Mouse (Mus musculus): ENCODE results near the gene Relt. TPM values are rescaled to one million over a fixed set of nuclear protein-coding genes. Genes with fewer than 3 reads are reported as not detected.
"Not testable (repeated sequence)": the region's sequence is repeated elsewhere in the genome, so short reads cannot be mapped to it uniquely, and the experiment has no call there.

Gene Relt
- polyA plus RNA-seq, 1 experiment from 2014 or later = 2.4 TPM

GRCm38 (mm10) chr7:100866675-100867074 lies 3.4 kb upstream of the Relt start:
- WGBS (ENCODE audit: missing documents) = 5% methylated on average over 3 of the region's 3 CpGs
- Histone ChIP-seq H3K79me2 (ENCODE audit: inconsistent target) (peaks cover 7% of the 10 kb centered on the region; the same call in 1 of the 2 replicates), H3K4me3 (ENCODE audit: inconsistent target) (no peak overlapping the region), H3K27ac (no peak overlapping the region), H3K36me3 (ENCODE audit: inconsistent target) (no peaks in the 10 kb centered on the region)

- WGBS (ENCODE audit: missing documents) = 20% methylated on average over 2 of the region's 4 CpGs
- peaks cover 25% of the 10 kb centered on the region; the same call in 1 of the 2 replicates for H3K79me2 ChIP-seq (ENCODE audit: inconsistent target)
- no peak overlapping the region for H3K27ac ChIP-seq
- no peaks in the 10 kb centered on the region for H3K36me3 ChIP-seq (ENCODE audit: inconsistent target)
- peak overlapping the region; percentile 31 for H3K4me3 ChIP-seq (ENCODE audit: inconsistent target)
These were observed 893 bp downstream of the Relt start for GRCm38 (mm10) chr7:100862353-100862752.

- Histone ChIP-seq H3K4me3 (ENCODE audit: inconsistent target) (no peak overlapping the region), H3K79me2 (ENCODE audit: inconsistent target) (peaks cover 25% of the 10 kb centered on the region; the same call in 1 of the 2 replicates), H3K27ac (no peak overlapping the region), H3K36me3 (ENCODE audit: inconsistent target) (no peaks in the 10 kb centered on the region)
- whole genome bisulfite sequencing (ENCODE audit: missing documents) = 98% methylated on average over 5 of the region's 5 CpGs
These were observed 2.0 kb downstream of the Relt start for GRCm38 (mm10) chr7:100861209-100861608.

DNA sequence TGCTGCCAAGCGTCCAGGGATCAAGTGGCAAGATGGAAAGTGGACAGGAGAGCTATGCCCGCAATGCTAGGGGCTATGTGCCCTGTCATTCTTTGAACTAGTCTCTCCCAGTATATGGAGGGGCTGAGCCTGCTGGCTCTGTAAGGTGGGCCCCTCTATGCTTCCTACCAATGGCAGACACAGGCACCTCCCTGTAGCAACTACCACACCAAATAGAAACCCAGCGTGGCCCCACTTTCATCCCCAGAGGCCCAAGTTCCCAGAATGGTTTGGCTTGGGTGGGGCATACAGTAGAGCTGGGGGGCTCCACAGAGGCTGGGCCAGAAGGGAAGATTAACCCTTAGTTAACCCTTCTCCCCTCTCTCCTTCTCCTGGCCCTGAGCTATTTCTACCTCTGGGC lies 2.8 kb downstream of the Relt start:
- H3K79me2 ChIP-seq (ENCODE audit: inconsistent target) = peaks cover 25% of the 10 kb centered on the region; the same call in 1 of the 2 replicates
- H3K27ac ChIP-seq = no peak overlapping the region
- WGBS (ENCODE audit: missing documents) = 87% methylated on average over 3 of the region's 3 CpGs
- no peak overlapping the region for H3K4me3 ChIP-seq (ENCODE audit: inconsistent target)
- no peaks in the 10 kb centered on the region for H3K36me3 ChIP-seq (ENCODE audit: inconsistent target)

DNA sequence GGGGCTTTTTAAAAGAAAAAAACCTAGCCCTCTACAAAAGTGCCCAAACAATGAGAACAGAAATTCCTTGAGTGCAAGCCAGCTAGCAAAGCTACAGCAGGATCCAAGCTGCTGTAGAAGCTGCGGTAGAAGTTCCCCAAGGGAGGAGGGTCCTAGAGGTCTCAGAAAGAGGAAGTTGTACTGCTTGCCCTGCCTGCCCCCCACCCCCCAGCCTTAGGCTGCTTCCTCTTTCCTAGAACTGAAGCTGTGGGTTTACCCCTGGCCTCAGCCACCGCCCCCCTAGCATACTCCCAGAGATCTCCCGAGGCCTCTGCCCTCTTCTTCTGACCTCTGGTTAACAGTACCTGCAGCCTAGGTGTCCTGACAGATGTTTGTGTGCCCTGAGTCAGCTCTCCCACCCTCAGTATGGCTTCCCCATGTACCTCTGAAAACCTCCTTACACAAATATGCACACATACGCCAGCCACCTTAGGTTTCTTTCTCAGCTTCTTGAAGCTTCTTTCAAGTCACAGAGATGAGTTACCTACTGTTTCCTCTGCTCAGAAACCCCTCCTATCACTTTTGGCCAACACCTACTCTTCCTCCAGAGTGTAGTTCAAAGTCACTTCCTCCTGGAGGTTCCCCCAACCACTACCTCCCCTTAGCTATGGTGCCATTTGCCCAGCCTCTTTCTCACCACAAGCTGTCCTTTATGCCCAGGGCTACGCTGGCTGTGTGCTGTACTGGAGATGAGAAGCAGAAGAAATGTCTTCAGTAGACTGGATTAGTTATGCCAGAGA lies 7.3 kb downstream of the Relt start:
- no peak overlapping the region for H3K4me3 ChIP-seq (ENCODE audit: inconsistent target)
- H3K36me3 ChIP-seq (ENCODE audit: inconsistent target) = 0 out of 2 replicates have a peak, but pooled peaks cover 2% of the 10 kb centered on the region
- H3K27ac ChIP-seq = peak overlapping the region; percentile 79
- WGBS (ENCODE audit: missing documents) = 5% methylated on average over 5 of the region's 5 CpGs
- peaks cover 20% of the 10 kb centered on the region; the same call in 1 of the 2 replicates for H3K79me2 ChIP-seq (ENCODE audit: inconsistent target)

DNA sequence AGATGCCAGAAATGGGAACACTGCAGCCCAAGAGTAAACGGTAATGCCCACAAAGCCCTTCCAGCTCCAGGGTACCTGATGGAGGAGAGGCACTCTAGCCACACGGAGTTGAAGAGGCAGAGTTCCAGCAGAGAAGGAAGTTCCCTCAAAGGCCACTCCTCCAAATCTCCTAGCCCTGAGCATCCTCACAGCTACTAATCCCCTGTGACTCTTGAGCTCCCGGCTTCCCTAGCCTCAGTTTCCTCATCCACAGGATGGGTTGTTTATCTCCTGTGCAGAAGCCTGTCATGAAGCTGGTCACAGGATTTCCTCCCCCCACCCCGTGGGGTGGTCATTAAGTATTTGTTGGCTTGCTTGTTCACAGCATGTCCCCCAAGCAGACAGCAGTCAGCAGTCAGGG lies 7.9 kb downstream of the Relt start:
- Histone ChIP-seq H3K79me2 (ENCODE audit: inconsistent target) (peaks cover 16% of the 10 kb centered on the region; the same call in 1 of the 2 replicates), H3K4me3 (ENCODE audit: inconsistent target) (no peak overlapping the region), H3K36me3 (ENCODE audit: inconsistent target) (0 out of 2 replicates have a peak, but pooled peaks cover 4% of the 10 kb centered on the region), H3K27ac (peak overlapping the region; percentile 79)
- 4% methylated on average over 4 of the region's 4 CpGs for WGBS (ENCODE audit: missing documents)

- Histone ChIP-seq H3K4me3 (ENCODE audit: inconsistent target) (no peak overlapping the region), H3K79me2 (ENCODE audit: inconsistent target) (peaks cover 11% of the 10 kb centered on the region; the same call in 1 of the 2 replicates), H3K27ac (peak overlapping the region; percentile 79), H3K36me3 (ENCODE audit: inconsistent target) (0 out of 2 replicates have a peak, but pooled peaks cover 4% of the 10 kb centered on the region)
- WGBS (ENCODE audit: missing documents) = 43% methylated on average over 5 of the region's 5 CpGs
These were observed 8.4 kb downstream of the Relt start for GRCm38 (mm10) chr7:100854861-100855260.

DNA sequence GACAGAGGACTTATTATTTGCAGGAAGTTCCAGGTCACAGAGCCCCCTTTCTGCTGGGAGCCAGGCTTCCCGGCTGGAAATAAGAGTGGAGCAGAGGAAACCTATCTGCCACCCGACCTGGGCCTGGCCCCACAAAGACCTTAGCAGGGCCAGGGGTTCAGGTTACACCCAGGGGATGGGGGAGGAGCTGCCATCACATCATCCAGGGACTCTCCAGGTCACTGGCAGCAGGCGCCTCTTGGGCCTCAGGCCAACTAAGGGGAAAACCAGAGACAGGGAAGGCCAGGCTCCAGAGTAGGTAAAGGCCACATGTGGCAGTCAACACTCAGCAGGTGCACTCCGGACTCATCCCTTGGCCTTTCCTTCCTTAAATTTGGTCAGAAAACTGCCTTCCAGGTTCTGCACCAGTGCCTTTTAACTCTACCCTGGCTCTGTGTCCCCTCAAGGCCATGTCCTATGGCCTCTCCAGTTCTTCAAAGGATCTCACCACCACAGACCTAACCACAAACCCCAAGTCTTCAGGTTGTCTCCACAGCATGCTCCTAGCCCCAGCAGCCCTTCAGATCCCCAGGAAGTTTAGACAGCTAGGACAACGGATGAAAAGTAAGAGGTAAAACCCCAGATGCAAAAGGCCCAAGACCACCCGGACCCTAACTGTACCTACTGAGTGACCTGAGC lies 9.0 kb downstream of the Relt start:
- no peak overlapping the region for H3K4me3 ChIP-seq (ENCODE audit: inconsistent target)
- peaks cover 8% of the 10 kb centered on the region; the same call in 1 of the 2 replicates for H3K79me2 ChIP-seq (ENCODE audit: inconsistent target)
- 46% methylated on average over 6 of the region's 6 CpGs for WGBS (ENCODE audit: missing documents)
- peak overlapping the region; percentile 79 for H3K27ac ChIP-seq
- 0 out of 2 replicates have a peak, but pooled peaks cover 4% of the 10 kb centered on the region for H3K36me3 ChIP-seq (ENCODE audit: inconsistent target)

DNA sequence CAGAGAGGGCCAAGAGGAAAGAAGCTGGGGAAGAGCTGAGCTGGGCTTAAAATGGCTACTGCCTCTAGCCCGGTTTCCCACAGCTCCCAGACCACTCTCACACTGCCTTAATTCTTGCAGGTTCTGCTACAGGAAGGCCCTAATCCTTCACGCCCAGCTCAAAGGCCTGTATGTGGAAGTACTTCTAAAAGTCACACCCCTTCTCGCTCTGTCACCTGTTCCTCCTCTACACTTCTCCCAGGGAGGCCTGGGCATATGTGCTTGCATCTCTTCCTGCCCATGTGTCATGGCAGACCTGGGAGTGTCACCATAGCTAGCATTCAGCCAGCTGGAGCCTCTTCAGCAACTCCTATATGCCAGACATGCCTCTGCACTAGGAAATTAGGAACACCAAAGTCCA lies 9.8 kb downstream of the Relt start:
- 0 out of 2 replicates have a peak, but pooled peaks cover 4% of the 10 kb centered on the region for H3K36me3 ChIP-seq (ENCODE audit: inconsistent target)
- WGBS (ENCODE audit: missing documents) = 49% methylated on average over 3 of the region's 3 CpGs
- H3K79me2 ChIP-seq (ENCODE audit: inconsistent target) = peaks cover 8% of the 10 kb centered on the region; the same call in 1 of the 2 replicates
- H3K27ac ChIP-seq = no peak overlapping the region
- H3K4me3 ChIP-seq (ENCODE audit: inconsistent target) = no peak overlapping the region

GRCm38 (mm10) chr7:100851481-100852356 lies 11.5 kb downstream of the Relt start:
- peaks cover 4% of the 10 kb centered on the region; the same call in 1 of the 2 replicates for H3K36me3 ChIP-seq (ENCODE audit: inconsistent target)

GRCm38 (mm10) chr7:100849508-100849907 lies 13.7 kb downstream of the Relt start:
- peaks cover 5% of the 10 kb centered on the region; the same call in 1 of the 2 replicates for H3K79me2 ChIP-seq (ENCODE audit: inconsistent target)
- H3K36me3 ChIP-seq (ENCODE audit: inconsistent target) = peaks cover 4% of the 10 kb centered on the region; the same call in 1 of the 2 replicates
- no peak overlapping the region for H3K27ac ChIP-seq
- WGBS (ENCODE audit: missing documents) = 100% methylated on average over 2 of the region's 2 CpGs
- H3K4me3 ChIP-seq (ENCODE audit: inconsistent target) = no peak overlapping the region

More at GRCm38 (mm10) chr7:100851481-100852356, 11.5 kb downstream of the Relt start:
- Histone ChIP-seq H3K4me3 (ENCODE audit: inconsistent target) (no peak overlapping the region), H3K79me2 (ENCODE audit: inconsistent target) (peaks cover 8% of the 10 kb centered on the region; the same call in 1 of the 2 replicates), H3K27ac (no peak overlapping the region)
- WGBS (ENCODE audit: missing documents) = 95% methylated on average over 9 of the region's 9 CpGs

- Histone ChIP-seq H3K27ac (no peak overlapping the region), H3K79me2 (ENCODE audit: inconsistent target) (no peaks in the 10 kb centered on the region; the same call in 1 of the 2 replicates), H3K36me3 (ENCODE audit: inconsistent target) (peaks cover 4% of the 10 kb centered on the region; the same call in 1 of the 2 replicates), H3K4me3 (ENCODE audit: inconsistent target) (no peak overlapping the region)
- WGBS (ENCODE audit: missing documents) = 52% methylated on average over 5 of the region's 6 CpGs
These were observed 14.5 kb downstream of the Relt start for GRCm38 (mm10) chr7:100848744-100849143.

GRCm38 (mm10) chr7:100847131-100847530 lies 16.1 kb downstream of the Relt start:
- H3K27ac ChIP-seq = no peak overlapping the region
- peaks cover 4% of the 10 kb centered on the region; the same call in 1 of the 2 replicates for H3K36me3 ChIP-seq (ENCODE audit: inconsistent target)
- 97% methylated on average over 6 of the region's 6 CpGs for WGBS (ENCODE audit: missing documents)
- no peaks in the 10 kb centered on the region; the same call in 1 of the 2 replicates for H3K79me2 ChIP-seq (ENCODE audit: inconsistent target)
- H3K4me3 ChIP-seq (ENCODE audit: inconsistent target) = no peak overlapping the region

- peak overlapping the region; percentile 21; the same call in 1 of the 2 replicates for H3K27ac ChIP-seq
- H3K79me2 ChIP-seq (ENCODE audit: inconsistent target); H3K36me3 ChIP-seq (ENCODE audit: inconsistent target); H3K4me3 ChIP-seq (ENCODE audit: inconsistent target): not testable (repeated sequence)
- 48% methylated on average over 5 of the region's 7 CpGs for WGBS (ENCODE audit: missing documents)
These were observed 17.2 kb downstream of the Relt start for GRCm38 (mm10) chr7:100846033-100846432.

Data from macrophage (primary cell).